Mouse (Mus musculus) ES-Bruce4 (cell line): ENCODE data around the gene Serpina1d. TPM values are rescaled to one million over a fixed set of nuclear protein-coding genes. Genes with fewer than 3 reads are reported as not detected.

Experiments
- polyA plus RNA-seq: library from polyadenylated mRNA; stranded (reverse); fragments of >200 nt; gene quantifications from 2 replicates; pipeline ENCODE4 v1.2.4, GENCODE M21; 2011; ENCODE audit warnings: low read depth; ENCODE audit not compliant: missing spikeins, insufficient read depth, insufficient read length

The Serpina1d gene
- polyA plus RNA-seq, 1 experiment, result not detected

Other genes with a start within 250 kb of the Serpina1d start
- gene Ppp4r4, start 241.3 kb downstream of the Serpina1d start, polyA plus RNA-seq, result 20.8 and 25.7 TPM in 2 replicates
- not detected in 2 replicates for gene Serpina10, start 142.1 kb downstream of the Serpina1d start, polyA plus RNA-seq
- gene Serpina6, start 116.4 kb downstream of the Serpina1d start, polyA plus RNA-seq, result not detected in 2 replicates
- gene Serpina16, start 97.5 kb downstream of the Serpina1d start, polyA plus RNA-seq, result not detected in 2 replicates
- not detected in 2 replicates for gene Serpina1f, start 78.1 kb downstream of the Serpina1d start, polyA plus RNA-seq
- not detected in 2 replicates for gene Serpina1b, start 56.8 kb upstream of the Serpina1d start, polyA plus RNA-seq
- gene Serpina1a, start 90.0 kb upstream of the Serpina1d start, polyA plus RNA-seq, result not detected in 2 replicates
- gene Serpina1c, start 131.3 kb upstream of the Serpina1d start, polyA plus RNA-seq, result not detected in 2 replicates
- not detected in 2 replicates for gene Serpina1e, start 185.4 kb upstream of the Serpina1d start, polyA plus RNA-seq
- not detected in 2 replicates for gene Serpina11, start 216.4 kb upstream of the Serpina1d start, polyA plus RNA-seq
- gene Serpina9, start 240.2 kb upstream of the Serpina1d start, polyA plus RNA-seq, result not detected in 2 replicates